Mouse (Mus musculus): ENCODE measurements around the gene Adh1.

Gene Adh1

GRCm38 (mm10) chr3:138240942-138241341 is 19.8 kb upstream of the Adh1 start:
- no peak for DNase-seq (ENCODE audit: low read depth, low spot score)

DNA sequence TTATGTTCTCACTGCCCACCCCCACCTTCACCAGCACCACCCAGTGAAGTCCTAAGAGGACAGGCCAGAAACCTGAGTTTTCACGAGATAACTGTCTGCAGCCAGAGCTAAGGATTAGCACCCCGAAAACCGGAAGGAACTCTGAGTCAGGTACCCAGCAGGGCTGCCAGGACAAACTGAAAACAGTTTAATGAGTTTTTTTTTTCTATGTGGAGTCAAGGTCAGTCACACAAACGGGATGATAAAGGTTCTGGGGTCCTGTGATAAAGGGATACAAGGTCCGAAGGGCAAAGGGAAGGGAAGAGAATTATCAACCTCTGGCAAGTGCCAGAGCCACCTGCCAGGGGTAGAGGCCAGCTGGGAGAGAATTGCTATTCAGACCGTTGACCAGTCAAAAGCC is 19.4 kb upstream of the Adh1 start:
- DNase-seq (ENCODE audit: low read depth, low spot score), result no peak

- DNase-seq (ENCODE audit: low read depth, low spot score), result no peak
Observed at GRCm38 (mm10) chr3:138242021-138242726, 18.6 kb upstream of the Adh1 start.

- no peak for DNase-seq (ENCODE audit: low read depth, low spot score)
Observed at GRCm38 (mm10) chr3:138242933-138243332, 17.9 kb upstream of the Adh1 start.

DNA sequence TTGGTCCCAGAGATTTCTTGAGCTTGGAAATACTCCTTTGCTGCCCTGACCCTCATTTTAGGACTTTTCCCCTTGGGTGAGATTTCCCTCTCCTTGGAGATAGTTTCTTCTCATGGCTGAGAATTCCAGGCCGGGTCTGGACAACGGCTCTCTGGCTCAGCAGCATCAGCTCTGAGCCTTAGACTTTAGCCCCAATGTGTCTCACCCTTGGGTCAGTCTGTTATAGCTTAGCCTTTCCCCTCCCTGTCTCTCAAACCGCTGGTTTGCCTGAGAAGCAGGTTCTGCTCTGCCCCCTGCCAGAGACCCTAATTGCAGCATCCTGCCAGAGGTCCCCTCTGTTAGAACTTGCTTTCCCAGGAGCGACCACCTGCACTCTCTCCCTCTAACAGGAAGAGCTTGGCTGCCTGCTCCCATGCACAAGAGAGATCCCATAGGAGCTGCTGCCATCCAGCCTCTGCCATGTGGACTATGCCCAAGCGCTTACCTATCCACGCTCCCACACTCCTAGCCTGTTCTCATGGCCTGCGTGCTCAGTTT is 16.4 kb upstream of the Adh1 start:
- no peak for DNase-seq (ENCODE audit: low read depth, low spot score)

- no peak for DNase-seq (ENCODE audit: low read depth, low spot score)
Observed at GRCm38 (mm10) chr3:138246511-138247020, 14.2 kb upstream of the Adh1 start.

GRCm38 (mm10) chr3:138247241-138247640 is 13.6 kb upstream of the Adh1 start:
- DNase-seq (ENCODE audit: low read depth, low spot score), result no peak

DNA sequence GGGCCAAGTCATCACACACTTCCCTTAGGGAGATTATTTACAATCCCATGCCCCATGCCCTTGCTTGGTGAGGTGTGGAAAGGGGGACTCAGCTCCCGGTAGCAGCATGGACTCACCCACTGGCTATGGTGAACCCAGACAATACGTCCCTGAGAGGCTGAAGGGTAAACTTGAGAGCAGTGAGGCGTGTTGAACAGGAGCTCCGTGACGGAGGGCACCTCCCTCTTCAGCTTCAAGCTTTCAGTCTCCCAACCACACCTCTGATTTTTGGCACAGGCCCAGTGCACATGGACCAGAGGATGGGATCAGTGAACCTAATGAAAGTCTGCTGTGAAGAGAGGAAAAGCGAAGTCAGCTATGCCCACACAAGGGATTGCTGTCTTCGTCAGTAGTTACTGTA is 12.8 kb upstream of the Adh1 start:
- DNase-seq (ENCODE audit: low read depth, low spot score), result no peak

GRCm38 (mm10) chr3:138248746-138249145 is 12.0 kb upstream of the Adh1 start:
- DNase-seq (ENCODE audit: low read depth, low spot score), result no peak

GRCm38 (mm10) chr3:138251156-138251555 is 9.6 kb upstream of the Adh1 start:
- DNase-seq (ENCODE audit: low read depth, low spot score), result no peak

- no peak for DNase-seq (ENCODE audit: low read depth, low spot score)
Observed at GRCm38 (mm10) chr3:138254205-138254604, 6.6 kb upstream of the Adh1 start.

DNA sequence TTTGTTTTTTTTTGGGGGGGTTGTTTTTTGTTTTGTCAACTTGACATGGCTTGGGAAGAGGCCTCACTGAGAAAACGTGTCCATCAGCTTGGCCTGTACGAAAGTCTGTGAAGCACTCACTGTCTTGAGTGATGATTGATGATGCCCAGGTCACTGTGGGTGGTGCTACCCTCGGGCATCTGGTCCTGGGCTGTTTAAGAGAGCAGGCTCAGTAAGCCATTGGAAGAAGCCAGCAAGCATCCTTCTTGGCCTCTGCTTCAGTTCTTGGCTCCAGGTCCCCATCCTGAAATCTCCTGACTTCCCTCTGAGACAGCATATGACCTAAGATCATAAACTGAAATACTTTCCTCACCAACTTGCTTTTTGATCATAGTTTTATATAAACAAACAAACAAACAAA is 5.4 kb upstream of the Adh1 start:
- DNase-seq (ENCODE audit: low read depth, low spot score), result no peak

DNA sequence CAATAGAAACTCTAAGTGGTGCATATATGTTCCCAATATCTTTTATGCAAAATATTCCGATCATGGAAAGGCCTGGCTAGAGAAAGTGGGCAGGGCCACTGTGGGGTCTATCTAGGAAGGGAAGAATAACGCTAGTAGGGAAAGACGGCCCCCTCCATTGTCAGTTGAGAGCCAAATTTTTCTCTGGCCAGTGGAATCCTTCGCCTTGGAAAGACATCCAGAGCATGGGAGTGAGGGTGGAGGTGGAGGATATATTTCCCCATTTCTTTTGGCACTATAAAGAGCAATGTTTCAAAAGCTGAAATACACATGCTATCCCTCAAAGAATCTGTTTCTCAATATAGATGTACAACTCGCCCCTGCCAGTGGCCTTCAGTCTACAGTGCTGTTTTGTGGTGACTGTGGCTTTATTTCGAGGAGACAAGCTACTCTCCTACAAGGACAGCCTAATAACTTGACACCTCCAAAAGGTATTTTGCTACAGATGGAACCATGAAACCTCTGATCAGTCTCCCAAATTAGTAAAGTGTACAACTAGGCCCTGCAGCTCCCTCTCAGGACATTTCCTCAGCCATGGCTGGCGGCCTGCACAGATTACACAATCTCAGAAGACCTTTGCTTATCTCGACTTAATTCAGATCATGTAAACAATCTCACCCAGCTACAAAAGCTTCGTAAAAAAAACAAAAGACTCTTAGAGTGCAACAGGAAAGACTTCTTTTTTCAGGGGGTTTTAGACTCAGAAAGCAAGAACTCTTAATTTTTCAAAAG is 4.8 kb upstream of the Adh1 start:
- no peak for DNase-seq (ENCODE audit: low read depth, low spot score)

DNA sequence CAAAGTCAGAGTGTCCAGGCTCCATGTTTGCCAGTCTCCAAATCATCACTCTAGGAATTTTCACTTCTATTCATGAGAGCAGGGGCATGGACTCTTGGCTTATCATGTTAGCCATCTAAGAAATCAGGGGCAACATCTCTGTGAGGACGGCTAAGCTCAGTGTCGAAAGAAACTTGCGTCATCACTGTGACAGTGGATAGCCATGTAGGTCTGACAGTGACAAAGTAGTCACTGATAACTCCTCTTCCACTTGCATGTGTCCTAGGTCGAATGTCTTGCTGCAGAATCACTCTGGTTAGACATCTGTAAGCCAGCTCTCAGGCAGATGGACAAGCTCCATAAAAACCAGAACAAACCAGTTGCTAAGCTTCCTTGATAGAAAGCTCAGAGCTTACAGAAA is 1.8 kb downstream of the Adh1 start:
- no peak for DNase-seq (ENCODE audit: low read depth, low spot score)

DNA sequence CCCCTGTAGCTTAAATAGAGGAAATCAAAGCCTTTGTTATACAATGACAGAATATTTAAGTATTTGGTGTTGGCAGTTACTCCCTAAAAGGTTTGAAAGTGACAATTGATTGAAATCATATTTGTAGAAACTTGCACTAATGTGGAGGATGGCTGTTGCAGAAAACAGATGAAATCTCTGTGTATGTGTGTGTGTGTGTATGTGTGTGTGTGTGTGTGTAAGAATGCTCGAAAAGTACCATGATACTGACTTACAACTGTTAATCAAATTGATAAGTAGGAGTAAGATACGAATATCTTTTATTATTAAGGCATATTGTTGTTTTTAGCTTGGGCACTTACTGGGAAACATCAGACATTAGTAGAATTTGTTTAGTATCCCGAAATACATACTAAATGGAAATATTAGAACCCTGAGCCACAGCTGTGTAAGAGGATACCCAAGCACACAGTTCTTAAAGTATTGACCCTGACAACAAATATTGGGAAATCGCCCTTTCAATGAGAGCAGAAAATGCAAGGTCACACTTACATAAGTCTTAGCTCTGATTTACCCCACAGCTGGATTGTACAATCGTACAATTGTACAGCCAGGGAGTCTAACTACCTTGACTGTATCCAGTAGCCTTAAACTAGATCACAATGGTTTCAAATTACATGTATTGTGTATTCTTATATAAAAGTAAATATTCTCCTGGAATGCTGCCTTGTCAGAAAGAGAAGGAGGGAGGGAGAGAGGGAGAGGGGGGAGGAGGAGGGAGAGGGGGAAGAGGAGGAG is 2.6 kb downstream of the Adh1 start:
- no peak for DNase-seq (ENCODE audit: low read depth, low spot score)

GRCm38 (mm10) chr3:138264648-138265047 is 3.9 kb downstream of the Adh1 start:
- no peak for DNase-seq (ENCODE audit: low read depth, low spot score)

GRCm38 (mm10) chr3:138270507-138270906 is 9.7 kb downstream of the Adh1 start:
- DNase-seq (ENCODE audit: low read depth, low spot score), result no peak

- DNase-seq (ENCODE audit: low read depth, low spot score), result no peak
Observed at GRCm38 (mm10) chr3:138271297-138271696, 10.5 kb downstream of the Adh1 start.

- DNase-seq (ENCODE audit: low read depth, low spot score), result no peak
Observed at GRCm38 (mm10) chr3:138273080-138273479, 12.3 kb downstream of the Adh1 start.

- DNase-seq (ENCODE audit: low read depth, low spot score), result no peak
Observed at GRCm38 (mm10) chr3:138275100-138275499, 14.3 kb downstream of the Adh1 start.

DNA sequence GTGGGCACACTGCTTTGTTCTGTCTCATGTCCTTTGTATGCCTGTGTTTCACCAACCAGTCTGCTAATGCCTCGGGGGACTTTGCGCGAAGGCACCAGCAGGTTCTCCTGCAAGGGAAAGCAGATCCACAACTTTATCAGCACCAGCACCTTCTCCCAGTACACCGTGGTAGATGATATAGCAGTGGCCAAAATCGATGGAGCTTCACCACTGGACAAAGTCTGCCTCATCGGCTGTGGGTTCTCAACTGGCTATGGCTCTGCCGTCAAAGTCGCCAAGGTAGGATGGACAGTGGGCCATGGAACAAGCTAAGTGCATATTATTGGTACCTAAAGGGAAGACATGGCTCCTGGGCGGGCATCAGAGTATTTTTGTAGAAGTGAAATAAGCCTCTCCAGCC is 21.8 kb downstream of the Adh1 start:
- DNase-seq (ENCODE audit: low read depth, low spot score), result no peak

DNA sequence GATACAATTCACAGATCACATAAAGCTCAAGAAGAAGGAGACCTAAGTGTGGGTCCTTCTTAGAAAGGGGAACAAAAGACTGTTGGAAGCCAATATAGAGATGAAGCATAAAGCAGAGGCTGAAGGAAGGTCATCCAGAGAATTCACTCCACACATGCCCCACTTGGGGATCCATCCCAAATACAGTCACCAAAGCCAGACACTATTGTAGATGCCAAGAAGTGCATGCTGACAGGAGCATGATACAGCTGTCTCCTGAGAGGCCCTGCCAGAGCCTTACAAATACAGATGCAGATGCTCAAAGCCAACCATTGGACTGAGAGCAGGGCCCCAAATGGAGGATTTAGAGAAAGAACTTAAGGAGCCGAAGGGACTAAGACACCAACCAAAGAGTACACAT is 23.0 kb downstream of the Adh1 start:
- DNase-seq (ENCODE audit: low read depth, low spot score), result no peak
